Mouse (Mus musculus) G1E (cell line): ENCODE measurements around the gene Amn1. TPM values are rescaled to one million over a fixed set of nuclear protein-coding genes. Genes with fewer than 3 reads are reported as not detected.

ENCODE experiments used
- ATAC-seq: 2 replicates; pipeline ENCODE4 v1.8.0; 2016; ENCODE audit warnings: mild to moderate bottlenecking; ENCODE audit not compliant: insufficient number of reproducible peaks, poor library complexity, low FRiP score, severe bottlenecking; ENCODE audit errors: extremely low read depth
- DNase-seq: peaks from one replicate; pipeline ENCODE4 v3.0.0; 2012; ENCODE audit warnings: low spot score
- H3K27me3 ChIP-seq: 2 replicates; pipeline ENCODE4 v1.6.1; 2012; ENCODE audit warnings: mild to moderate bottlenecking, low read length, inconsistent platforms; ENCODE audit not compliant: insufficient read depth
- H3K36me3 ChIP-seq: replicated peaks from 2 replicates; pipeline ENCODE3; 2012; ENCODE audit warnings: mild to moderate bottlenecking, inconsistent platforms
- H3K4me1 ChIP-seq: 2 replicates; pipeline ENCODE4 v1.6.1; 2012; ENCODE audit warnings: low read depth, low read length, inconsistent platforms, mixed read lengths; ENCODE audit not compliant: insufficient read depth
- H3K4me3 ChIP-seq: 2 replicates; pipeline ENCODE4 v1.5.1; 2012; ENCODE audit warnings: low read depth, mild to moderate bottlenecking, inconsistent platforms, low read length, moderate library complexity, mixed read lengths
- H3K9me3 ChIP-seq: replicated peaks from 2 replicates; pipeline ENCODE4 v1.6.1; 2012; ENCODE audit warnings: inconsistent platforms
- CTCF ChIP-seq: IDR thresholded peaks from 2 replicates; pipeline ENCODE4 v1.5.1; 2012; ENCODE audit warnings: low read depth, low read length, inconsistent platforms, mixed read lengths
- GATA1 ChIP-seq: IDR thresholded peaks from 2 replicates; pipeline ENCODE4 v1.6.1; 2012; ENCODE audit warnings: borderline replicate concordance, low read length, inconsistent platforms, mixed read lengths
- GATA2 ChIP-seq: IDR thresholded peaks from 2 replicates; pipeline ENCODE4 v1.6.1; 2012; ENCODE audit warnings: low read depth, low read length, inconsistent platforms, borderline replicate concordance
- POLR2AphosphoS5 ChIP-seq: IDR thresholded peaks from 2 replicates; pipeline ENCODE4 v1.6.1; 2012; ENCODE audit warnings: low read depth, low read length, inconsistent platforms; ENCODE audit not compliant: insufficient replicate concordance
- TAL1 ChIP-seq: conservative IDR thresholded peaks from 2 replicates; pipeline ENCODE4 v1.6.1; 2012; ENCODE audit warnings: low read depth, low read length, inconsistent platforms, mixed read lengths
- polyA plus RNA-seq: library from polyadenylated mRNA; stranded (reverse); fragments of >175 nt; gene quantifications from 2 replicates; pipeline ENCODE4 v1.2.3, GENCODE M21; 2012
- total RNA-seq, 2 experiments: library from RNA; stranded (forward) in 1 of 2; stranded (reverse) in 1 of 2; fragments of 200-1000 nt in 1 of 2; fragments of >200 nt in 1 of 2; fragmentation: Nextera tagmentation in 1 of 2; gene quantifications; 2 replicates each; pipeline ENCODE4 v1.2.3; 2014 to 2017

Gene Amn1
- 21.3 and 28.7 TPM in 2 replicates for total RNA-seq (2014; fragmentation: Nextera tagmentation)
- 16.0 and 19.2 TPM in 2 replicates for total RNA-seq (2017)
- polyA plus RNA-seq = 2.8 and 3.7 TPM in 2 replicates

GRCm38 (mm10) chr6:149188041-149188924 is at the start of gene Amn1:
Amn1 (minus strand) TSS chr6:149188712.
- Histone ChIP-seq H3K36me3 (peaks cover 24% of the 10 kb centered on the region), H3K27me3 (no peaks in the 10 kb centered on the region), H3K4me3 (peak within 1 kb of the TSS; percentile 86), H3K9me3 (peaks cover 27% of the 10 kb centered on the region), H3K4me1 (peaks cover 44% of the 10 kb centered on the region)
- peak; percentile 95 for ATAC-seq
- peak; percentile 63 for DNase-seq
- TF ChIP-seq GATA2 = no peak
- no peak for TF ChIP-seq TAL1
- TF ChIP-seq GATA1 = no peak
- TF ChIP-seq POLR2AphosphoS5 = no peak
- no peak for TF ChIP-seq CTCF

GRCm38 (mm10) chr6:149236807-149237206 is 48.3 kb upstream of the Amn1 start:
- Histone ChIP-seq H3K4me3 (no peak overlapping the region), H3K9me3 (peaks cover 3% of the 10 kb centered on the region; the same call in 1 of the 2 replicates), H3K27me3 (no peaks in the 10 kb centered on the region), H3K36me3 (no peaks in the 10 kb centered on the region), H3K4me1 (peaks cover 34% of the 10 kb centered on the region)
- ATAC-seq = no peak
- DNase-seq = no peak
- TF ChIP-seq TAL1 (no peak), GATA2 (no peak), CTCF (no peak), POLR2AphosphoS5 (no peak), GATA1 (no peak)

- ATAC-seq (peak; percentile 93), DNase-seq (no peak)
- Histone ChIP-seq H3K4me1 (peaks cover 30% of the 10 kb centered on the region), H3K4me3 (no peak overlapping the region), H3K27me3 (no peaks in the 10 kb centered on the region), H3K9me3 (no peaks in the 10 kb centered on the region; the same call in 1 of the 2 replicates), H3K36me3 (no peaks in the 10 kb centered on the region)
- TF ChIP-seq TAL1 (peak; percentile 33; the same call in 1 of the 2 replicates), POLR2AphosphoS5 (no peak)
Measured at GRCm38 (mm10) chr6:149233918-149234317, 45.4 kb upstream of the Amn1 start.

GRCm38 (mm10) chr6:149224751-149225150 is 36.2 kb upstream of the Amn1 start:
- no peak for ATAC-seq
- TF ChIP-seq CTCF (no peak), GATA1 (no peak), GATA2 (no peak), TAL1 (no peak), POLR2AphosphoS5 (no peak)
- Histone ChIP-seq H3K27me3 (no peaks in the 10 kb centered on the region), H3K4me3 (no peak overlapping the region), H3K9me3 (no peaks in the 10 kb centered on the region), H3K36me3 (no peaks in the 10 kb centered on the region), H3K4me1 (peaks cover 22% of the 10 kb centered on the region)
- no peak for DNase-seq

GRCm38 (mm10) chr6:149221296-149221695 is 32.8 kb upstream of the Amn1 start:
- Histone ChIP-seq H3K9me3 (no peaks in the 10 kb centered on the region), H3K4me3 (no peak overlapping the region), H3K27me3 (no peaks in the 10 kb centered on the region), H3K36me3 (no peaks in the 10 kb centered on the region), H3K4me1 (peaks cover 22% of the 10 kb centered on the region)
- no peak for DNase-seq
- ATAC-seq = no peak
- TF ChIP-seq CTCF = no peak
- TF ChIP-seq GATA2 = no peak
- TF ChIP-seq POLR2AphosphoS5 = no peak
- no peak for TF ChIP-seq GATA1
- no peak for TF ChIP-seq TAL1

GRCm38 (mm10) chr6:149198572-149198971 is 10.1 kb upstream of the Amn1 start:
- no peaks in the 10 kb centered on the region for H3K36me3 ChIP-seq
- H3K4me1 ChIP-seq = peaks cover 18% of the 10 kb centered on the region
- H3K27me3 ChIP-seq = no peaks in the 10 kb centered on the region
- ATAC-seq (no peak), DNase-seq (no peak)
- no peaks in the 10 kb centered on the region for H3K9me3 ChIP-seq
- no peak overlapping the region for H3K4me3 ChIP-seq
- no peak for TF ChIP-seq GATA1
- TF ChIP-seq TAL1 = no peak
- no peak for TF ChIP-seq POLR2AphosphoS5
- TF ChIP-seq CTCF = no peak
- TF ChIP-seq GATA2 = no peak
